Mouse (Mus musculus) ovary, adult 18-20 months (tissue): ENCODE measurements around the gene Ets1.
A peak's percentile ranks its signal among the peaks of the same experiment; 100 is the strongest.

Source experiments
- DNase-seq: peaks from one replicate; pipeline ENCODE4 v3.0.0; 2022; ENCODE audit warnings: low spot score, mixed read lengths

Ets1 gene

GRCm38 (mm10) chr9:32666611-32667517 is 30.8 kb downstream of the Ets1 start:
- DNase-seq, result peak; percentile 19

GRCm38 (mm10) chr9:32667518-32667908 is 31.5 kb downstream of the Ets1 start:
- no peak for DNase-seq

GRCm38 (mm10) chr9:32668075-32668673 is 32.2 kb downstream of the Ets1 start:
- no peak for DNase-seq

GRCm38 (mm10) chr9:32669397-32669796 is 33.4 kb downstream of the Ets1 start:
- no peak for DNase-seq

- DNase-seq, result peak; percentile 73
Measured at GRCm38 (mm10) chr9:32671970-32672859, 36.2 kb downstream of the Ets1 start.

GRCm38 (mm10) chr9:32673923-32674322 is 37.9 kb downstream of the Ets1 start:
- DNase-seq, result no peak

- DNase-seq, result no peak
Measured at GRCm38 (mm10) chr9:32675671-32676409, 39.8 kb downstream of the Ets1 start.

GRCm38 (mm10) chr9:32676480-32676879 is 40.5 kb downstream of the Ets1 start:
- DNase-seq, result no peak

GRCm38 (mm10) chr9:32677646-32678045 is 41.6 kb downstream of the Ets1 start:
- no peak for DNase-seq

GRCm38 (mm10) chr9:32678120-32678757 is 42.2 kb downstream of the Ets1 start:
- DNase-seq, result no peak

- DNase-seq, result no peak
Measured at GRCm38 (mm10) chr9:32679531-32679930, 43.5 kb downstream of the Ets1 start.

- no peak for DNase-seq
Measured at GRCm38 (mm10) chr9:32680201-32680600, 44.2 kb downstream of the Ets1 start.

GRCm38 (mm10) chr9:32685793-32686558 is 50.0 kb downstream of the Ets1 start:
- no peak for DNase-seq

GRCm38 (mm10) chr9:32688351-32688750 is 52.3 kb downstream of the Ets1 start:
- no peak for DNase-seq

- no peak for DNase-seq
Measured at GRCm38 (mm10) chr9:32691151-32691925, 55.3 kb downstream of the Ets1 start.

GRCm38 (mm10) chr9:32692944-32693343 is 56.9 kb downstream of the Ets1 start:
- no peak for DNase-seq

- no peak for DNase-seq
Measured at GRCm38 (mm10) chr9:32693411-32693810, 57.4 kb downstream of the Ets1 start.

- no peak for DNase-seq
Measured at GRCm38 (mm10) chr9:32694111-32694824, 58.2 kb downstream of the Ets1 start.

- no peak for DNase-seq
Measured at GRCm38 (mm10) chr9:32694916-32695490, 59.0 kb downstream of the Ets1 start.
